Comparison of ENCODE assay signal across 8 mouse cellular contexts in the genomic region with DNA sequence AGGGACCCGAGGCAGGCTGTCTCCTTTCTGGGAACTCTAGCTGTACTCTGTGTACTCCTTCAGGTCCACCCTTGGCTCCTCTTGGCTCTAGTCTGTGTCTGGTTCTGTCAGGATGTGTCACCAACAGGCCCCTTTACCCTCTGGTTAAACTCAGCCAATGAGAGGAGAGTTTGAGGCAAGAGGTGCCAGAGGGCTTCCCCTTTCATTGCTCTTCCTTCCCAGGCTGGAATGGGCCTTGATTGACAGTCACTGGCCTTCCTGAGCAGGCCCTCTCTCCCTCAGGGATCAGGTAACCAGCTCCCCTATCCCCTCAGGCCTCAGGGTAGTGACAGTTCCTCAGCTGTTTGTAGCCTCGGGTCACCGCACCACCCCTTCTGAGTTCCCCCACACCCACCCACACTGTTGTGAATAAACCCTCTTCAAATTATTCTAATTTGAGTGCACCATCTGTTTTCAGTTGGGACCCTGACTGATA. TPM values are rescaled to one million over a fixed set of nuclear protein-coding genes. Genes with fewer than 3 reads are reported as not detected.
DNase-seq lines count a peak whose midpoint lies in the region; ATAC-seq lines count a peak whose summit lies in the region.

No protein-coding gene starts in this region.

- peaks cover 19% of the 10 kb centered on the region for H3K4me1 ChIP-seq in forebrain, embryonic 13.5 days

- H3K36me3 ChIP-seq in forebrain, embryonic 13.5 days (ENCODE audit: poor library complexity, severe bottlenecking), result no peaks in the 10 kb centered on the region
- no peaks in the 10 kb centered on the region for H3K36me3 ChIP-seq in macrophage (ENCODE audit: inconsistent target)

- peak; percentile 57; the same call in 1 of the 2 replicates for ATAC-seq in forebrain, embryonic 13.5 days

- no peak overlapping the region for H3K9ac ChIP-seq in forebrain, embryonic 13.5 days

- no peak overlapping the region; the same call in 1 of the 2 replicates for H3K27ac ChIP-seq in forebrain, embryonic 13.5 days
- H3K27ac ChIP-seq in macrophage, result peak overlapping the region; percentile 89

- 42% methylated on average over 3 of the region's 3 CpGs for WGBS in forebrain, embryonic 13.5 days
- WGBS in macrophage (ENCODE audit: missing documents), result 29% methylated on average over 3 of the region's 3 CpGs

- peaks cover 10% of the 10 kb centered on the region; the same call in 1 of the 2 replicates for H3K79me2 ChIP-seq in macrophage (ENCODE audit: inconsistent target)

- intact Hi-C loops in heart, postnatal 14 days (cut with DNase I), result no loop called here

- H3K9me3 ChIP-seq in forebrain, embryonic 13.5 days (replicated peaks), result no peaks in the 10 kb centered on the region

- peak; percentile 92 for DNase-seq in heart, adult 11 months
- DNase-seq in heart, postnatal 14 days, result no peak
- DNase-seq in 416B (ENCODE audit: low read depth), result peak; percentile 59
- DNase-seq in thymus, postnatal 4 days, result no peak
- no peak for DNase-seq in adrenal gland, postnatal 4 days (ENCODE audit: low spot score in 2 of 2)
- DNase-seq in right cerebral cortex, postnatal 25 days, result no peak

- H3K4me3 ChIP-seq in forebrain, embryonic 13.5 days, result no peak overlapping the region
- no peak overlapping the region for H3K4me3 ChIP-seq in macrophage (ENCODE audit: inconsistent target)

- H3K4me2 ChIP-seq in forebrain, embryonic 13.5 days, result no peak overlapping the region

- H3K27me3 ChIP-seq in forebrain, embryonic 13.5 days, result no peaks in the 10 kb centered on the region

RNA-seq across cellular contexts. Expression of a gene that starts 28.1 kb away (rescaled TPM):
- total RNA-seq in heart, postnatal 14 days (2021), result 100 to 1,000 TPM; 212 to 215 TPM
- polyA plus RNA-seq in forebrain, embryonic 13.5 days (2015; fragmentation: Nextera tagmentation; extraction: Ambion mirVana), result 358 and 389 TPM in 2 replicates
- total RNA-seq in macrophage (2018; cell fraction: chromatin; rRNA removed), result 100 to 1,000 TPM in 15 of 26 experiments, 10 to 100 TPM in 11; 46.4 to 227 (median 119) TPM
- 100 to 1,000 TPM; 226 to 449 (median 347) TPM for total RNA-seq in macrophage (2018; cell fraction: cytosol; rRNA removed)
- total RNA-seq in macrophage (2018; cell fraction: nucleus; rRNA removed), result 100 to 1,000 TPM; 100 to 894 (median 218) TPM
- polyA plus RNA-seq in macrophage (2018), result 220 to 982 TPM (median 230 TPM) in 3 replicates
- total RNA-seq in adrenal gland, postnatal 4 days (2021), result 100 to 1,000 TPM; 282 to 309 TPM

RNA-seq across cellular contexts. Expression of a gene that starts 40.8 kb away (rescaled TPM):
- total RNA-seq in heart, postnatal 14 days (2021), result 10 to 100 TPM; 44.2 to 49.3 TPM
- 190 TPM in 2 replicates for polyA plus RNA-seq in forebrain, embryonic 13.5 days (2015; fragmentation: Nextera tagmentation; extraction: Ambion mirVana)
- 100 to 1,000 TPM in 22 of 26 experiments, 10 to 100 TPM in 4; 78.6 to 300 (median 190) TPM for total RNA-seq in macrophage (2018; cell fraction: chromatin; rRNA removed)
- total RNA-seq in macrophage (2018; cell fraction: cytosol; rRNA removed), result 10 to 100 TPM; 50.6 to 74.3 (median 65.3) TPM
- 100 to 1,000 TPM in 16 of 26 experiments, 10 to 100 TPM in 10; 64.4 to 276 (median 115) TPM for total RNA-seq in macrophage (2018; cell fraction: nucleus; rRNA removed)
- polyA plus RNA-seq in macrophage (2018), result 60.8 to 81.1 TPM (median 62.9 TPM) in 3 replicates
- 100 to 1,000 TPM; 122 to 138 TPM for total RNA-seq in adrenal gland, postnatal 4 days (2021)

Comparison
In these comparisons a context has a peak if more than half of its experiments do, and no peak if none do; other contexts are left out.
1. DNase-seq: peak in heart, adult 11 months (single experiment) and 416B (single experiment); none in heart, postnatal 14 days (0 of 2), thymus, postnatal 4 days (single experiment), adrenal gland, postnatal 4 days (0 of 2) and right cerebral cortex, postnatal 25 days (single experiment).